8 mouse cellular contexts compared by ENCODE assay signal in genomic region chr5:140321756-140322575, GRCm38 (mm10). TPM values are rescaled to one million over a fixed set of nuclear protein-coding genes. Genes with fewer than 3 reads are reported as not detected.
DNase-seq lines count a peak whose midpoint lies in the region; ATAC-seq and TF ChIP-seq lines count a peak whose summit lies in the region.

No protein-coding gene starts in this region.

- H3K27me3 ChIP-seq in kidney, embryonic 16.5 days (ENCODE audit: insufficient read depth, low read length) = no peaks in the 10 kb centered on the region
- no peaks in the 10 kb centered on the region for H3K27me3 ChIP-seq in forebrain, postnatal 0 days (ENCODE audit: insufficient read depth, low read length)
- H3K27me3 ChIP-seq in liver, embryonic 15.5 days = no peaks in the 10 kb centered on the region
- no peaks in the 10 kb centered on the region for H3K27me3 ChIP-seq in stomach, embryonic 14.5 days (ENCODE audit: control insufficient read depth, insufficient read depth, low read length)

- H3K9me3 ChIP-seq in kidney, embryonic 16.5 days (ENCODE audit: low read length) = no peaks in the 10 kb centered on the region
- no peaks in the 10 kb centered on the region for H3K9me3 ChIP-seq in forebrain, postnatal 0 days (ENCODE audit: low read length)
- no peaks in the 10 kb centered on the region for H3K9me3 ChIP-seq in liver, embryonic 15.5 days (replicated peaks)
- no peaks in the 10 kb centered on the region for H3K9me3 ChIP-seq in stomach, embryonic 14.5 days (ENCODE audit: control insufficient read depth, low read depth, low read length)

- peak; percentile 5; the same call in 1 of the 2 replicates for ATAC-seq in kidney, embryonic 16.5 days (ENCODE audit: low FRiP score, low TSS enrichment)
- peak; percentile 10; the same call in 1 of the 2 replicates for ATAC-seq in forebrain, postnatal 0 days
- peak; percentile 24 for ATAC-seq in liver, embryonic 15.5 days (ENCODE audit: insufficient read depth)
- ATAC-seq in stomach, embryonic 14.5 days (ENCODE audit: insufficient number of reproducible peaks, insufficient read depth, low FRiP score, low read depth) = no peak

- H3K36me3 ChIP-seq in kidney, embryonic 16.5 days (ENCODE audit: insufficient read depth, low read length) = no peaks in the 10 kb centered on the region
- H3K36me3 ChIP-seq in forebrain, postnatal 0 days (ENCODE audit: insufficient read depth) = no peaks in the 10 kb centered on the region; the same call in 1 of the 2 replicates
- 0 out of 2 replicates have a peak, but pooled peaks cover 9% of the 10 kb centered on the region for H3K36me3 ChIP-seq in liver, embryonic 15.5 days (replicated peaks)
- no peaks in the 10 kb centered on the region for H3K36me3 ChIP-seq in stomach, embryonic 14.5 days (ENCODE audit: control insufficient read depth, insufficient read depth, low read length)

- peak overlapping the region; percentile 84 for H3K27ac ChIP-seq in kidney, embryonic 16.5 days (ENCODE audit: low read length)
- H3K27ac ChIP-seq in forebrain, postnatal 0 days (ENCODE audit: low read depth, low read length) = peak overlapping the region; percentile 78
- peak overlapping the region; percentile 88 for H3K27ac ChIP-seq in liver, embryonic 15.5 days (replicated peaks)
- H3K27ac ChIP-seq in stomach, embryonic 14.5 days (ENCODE audit: low read length) = peak overlapping the region; percentile 44

- WGBS in kidney, embryonic 16.5 days = 1% methylated on average over 17 of the region's 17 CpGs
- under 1% methylated on average over 17 of the region's 17 CpGs for WGBS in forebrain, postnatal 0 days
- under 1% methylated on average over 17 of the region's 17 CpGs for WGBS in liver, embryonic 15.5 days (ENCODE audit: insufficient replicate concordance)
- 1% methylated on average over 17 of the region's 17 CpGs for whole genome bisulfite sequencing in stomach, embryonic 14.5 days

- H3K4me1 ChIP-seq in kidney, embryonic 16.5 days (ENCODE audit: insufficient read depth, low read length) = peaks cover 9% of the 10 kb centered on the region
- peaks cover 7% of the 10 kb centered on the region; the same call in 1 of the 2 replicates for H3K4me1 ChIP-seq in forebrain, postnatal 0 days (ENCODE audit: insufficient read depth)
- H3K4me1 ChIP-seq in liver, embryonic 15.5 days (replicated peaks) = peaks cover 52% of the 10 kb centered on the region
- peaks cover 6% of the 10 kb centered on the region; the same call in 1 of the 2 replicates for H3K4me1 ChIP-seq in stomach, embryonic 14.5 days (ENCODE audit: control insufficient read depth, insufficient read depth, low read length)

- peak overlapping the region; percentile 94 for H3K4me3 ChIP-seq in kidney, embryonic 16.5 days (ENCODE audit: low read length)
- H3K4me3 ChIP-seq in forebrain, postnatal 0 days (ENCODE audit: low read depth, low read length) = peak overlapping the region; percentile 69
- H3K4me3 ChIP-seq in liver, embryonic 15.5 days (replicated peaks) = peak overlapping the region; percentile 91
- H3K4me3 ChIP-seq in stomach, embryonic 14.5 days (ENCODE audit: low read depth, low read length) = peak overlapping the region; percentile 90

- peak overlapping the region; percentile 79 for H3K4me2 ChIP-seq in kidney, embryonic 16.5 days (replicated peaks; ENCODE audit: low read depth, low read length)
- H3K4me2 ChIP-seq in forebrain, postnatal 0 days (ENCODE audit: low read depth) = peak overlapping the region; percentile 90
- H3K4me2 ChIP-seq in liver, embryonic 15.5 days = peak overlapping the region; percentile 85
- H3K4me2 ChIP-seq in stomach, embryonic 14.5 days (replicated peaks; ENCODE audit: low read depth, low read length) = peak overlapping the region; percentile 46

- no peak for TF ChIP-seq CTCF in forebrain, postnatal 0 days (IDR thresholded peaks at IDR 0.05; ENCODE audit: low read depth)

- DNase-seq in kidney, postnatal 14 days = no peak
- peak; percentile 66 for DNase-seq in adipocyte (ENCODE audit: low spot score)
- DNase-seq in forebrain, postnatal 0 days = no peak
- no peak for DNase-seq in gastrocnemius, postnatal 4 days (ENCODE audit: low spot score in 2 of 2)
- DNase-seq in cerebellum, postnatal 4 days (ENCODE audit: low spot score in 2 of 2) = no peak

- H3K9ac ChIP-seq in kidney, embryonic 16.5 days (replicated peaks; ENCODE audit: low read length) = peak overlapping the region; percentile 96
- H3K9ac ChIP-seq in forebrain, postnatal 0 days = peak overlapping the region; percentile 91
- peak overlapping the region; percentile 97 for H3K9ac ChIP-seq in liver, embryonic 15.5 days
- H3K9ac ChIP-seq in stomach, embryonic 14.5 days (replicated peaks; ENCODE audit: low read depth, low read length) = peak overlapping the region; percentile 98

RNA-seq across cellular contexts. Expression of gene Nudt1, which starts 0.5 kb away (rescaled TPM):
- polyA plus RNA-seq in kidney, embryonic 16.5 days (2015; fragmentation: Nextera tagmentation; extraction: Ambion mirVana) = 55.2 and 58.1 TPM in 2 replicates
- 5.6 and 11.4 TPM in 2 replicates for total RNA-seq in forebrain, postnatal 0 days (2014; rRNA removed)
- polyA plus RNA-seq in forebrain, postnatal 0 days (2015; fragmentation: Nextera tagmentation; extraction: Ambion mirVana) = 13.5 and 14.7 TPM in 2 replicates
- 22.1 and 22.8 TPM in 2 replicates for polyA plus RNA-seq in liver, embryonic 15.5 days (2015; fragmentation: Nextera tagmentation; extraction: Ambion mirVana)
- 39.6 and 41.9 TPM in 2 replicates for polyA plus RNA-seq in stomach, embryonic 14.5 days (2014; fragmentation: Nextera tagmentation; extraction: Ambion mirVana)
- 10 to 100 TPM in 1 of 2 experiments, 1 to 10 TPM in 1; 8.6 to 12.1 TPM for total RNA-seq in gastrocnemius, postnatal 4 days (2021)

RNA-seq across cellular contexts. Expression of gene Mad1l1, which starts 0.6 kb away (rescaled TPM):
- polyA plus RNA-seq in kidney, embryonic 16.5 days (2015; fragmentation: Nextera tagmentation; extraction: Ambion mirVana) = 51.6 and 52.4 TPM in 2 replicates
- 21.3 and 22.8 TPM in 2 replicates for total RNA-seq in forebrain, postnatal 0 days (2014; rRNA removed)
- polyA plus RNA-seq in forebrain, postnatal 0 days (2015; fragmentation: Nextera tagmentation; extraction: Ambion mirVana) = 26.7 and 29.5 TPM in 2 replicates
- 21.0 and 22.8 TPM in 2 replicates for polyA plus RNA-seq in liver, embryonic 15.5 days (2015; fragmentation: Nextera tagmentation; extraction: Ambion mirVana)
- 39.1 and 39.3 TPM in 2 replicates for polyA plus RNA-seq in stomach, embryonic 14.5 days (2014; fragmentation: Nextera tagmentation; extraction: Ambion mirVana)
- total RNA-seq in gastrocnemius, postnatal 4 days (2021) = 10 to 100 TPM; 20.4 to 24.9 TPM

RNA-seq across cellular contexts. Expression of gene Mrm2, which starts 9.7 kb away (rescaled TPM):
- polyA plus RNA-seq in kidney, embryonic 16.5 days (2015; fragmentation: Nextera tagmentation; extraction: Ambion mirVana) = 22.0 and 23.9 TPM in 2 replicates
- total RNA-seq in forebrain, postnatal 0 days (2014; rRNA removed) = 16.0 and 16.2 TPM in 2 replicates
- 14.8 and 15.9 TPM in 2 replicates for polyA plus RNA-seq in forebrain, postnatal 0 days (2015; fragmentation: Nextera tagmentation; extraction: Ambion mirVana)
- polyA plus RNA-seq in liver, embryonic 15.5 days (2015; fragmentation: Nextera tagmentation; extraction: Ambion mirVana) = 8.4 and 8.5 TPM in 2 replicates
- polyA plus RNA-seq in stomach, embryonic 14.5 days (2014; fragmentation: Nextera tagmentation; extraction: Ambion mirVana) = 19.3 and 19.7 TPM in 2 replicates
- total RNA-seq in gastrocnemius, postnatal 4 days (2021) = 1 to 10 TPM; 7.3 to 7.6 TPM
